Mouse (Mus musculus) urinary bladder, postnatal 10 days (tissue): ENCODE measurements around the gene Chmp6.

ENCODE experiments used
- DNase-seq: peaks from one replicate; pipeline ENCODE4 v3.0.0; 2022; ENCODE audit warnings: low spot score

The Chmp6 gene

DNA sequence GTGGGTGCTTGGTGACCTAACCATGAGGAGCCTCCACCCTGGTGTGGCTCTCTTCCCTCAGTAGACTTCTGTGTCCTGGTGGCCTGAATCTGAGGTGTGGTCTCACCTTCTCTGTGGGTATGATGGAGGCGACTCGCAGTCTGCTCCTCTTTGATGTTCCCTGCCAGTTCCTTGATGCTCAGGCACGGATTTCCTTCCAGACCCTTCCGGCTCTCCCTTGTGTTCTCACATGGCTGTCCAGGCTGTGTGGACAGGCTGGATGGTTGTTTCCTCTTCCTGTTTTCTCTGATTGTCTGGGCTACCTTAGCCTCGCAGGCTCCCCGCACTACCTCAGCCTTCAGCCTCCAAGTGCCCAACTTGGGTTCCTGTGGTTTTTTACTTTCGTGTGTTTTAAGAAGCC is 45.6 kb downstream of the Chmp6 start:
- DNase-seq = no peak

DNA sequence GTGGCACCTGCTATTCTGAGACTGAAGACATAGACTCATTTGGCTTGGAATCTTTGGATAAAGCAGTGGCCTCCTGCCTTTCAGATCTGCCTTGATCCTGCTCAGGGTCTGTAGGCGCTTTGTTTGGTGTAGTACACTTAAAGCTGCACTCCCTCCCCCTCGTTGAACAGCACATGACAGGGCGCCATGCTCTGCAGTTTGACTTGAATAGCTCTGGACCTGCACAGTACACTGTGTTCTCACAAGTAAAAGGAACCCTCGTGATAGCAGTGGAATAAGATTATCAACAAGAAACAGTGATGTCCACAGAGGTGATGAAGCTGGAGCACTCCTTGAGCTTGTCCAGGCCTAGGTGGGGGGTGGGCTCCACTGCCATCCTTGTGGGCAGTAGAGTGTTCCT is 46.5 kb downstream of the Chmp6 start:
- no peak for DNase-seq

DNA sequence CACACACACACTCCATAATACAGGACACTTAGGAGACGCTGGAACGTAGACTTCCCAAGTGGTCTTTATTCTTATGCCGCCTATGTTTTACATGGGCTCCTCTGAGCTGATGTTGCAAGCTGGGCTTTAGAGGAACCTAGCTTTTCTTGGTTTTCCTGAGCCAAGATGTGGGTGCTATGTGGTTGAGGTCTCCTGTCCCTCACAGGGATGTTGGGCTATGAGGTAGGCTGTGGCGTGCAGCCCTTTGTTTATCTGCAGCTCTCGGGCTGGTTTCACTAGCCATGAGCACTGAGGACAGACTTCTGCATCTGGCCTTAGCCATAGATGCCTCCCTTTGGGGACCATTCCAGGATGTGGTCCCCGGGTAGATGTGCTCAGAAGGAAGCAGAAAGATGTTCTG is 47.4 kb downstream of the Chmp6 start:
- no peak for DNase-seq

DNA sequence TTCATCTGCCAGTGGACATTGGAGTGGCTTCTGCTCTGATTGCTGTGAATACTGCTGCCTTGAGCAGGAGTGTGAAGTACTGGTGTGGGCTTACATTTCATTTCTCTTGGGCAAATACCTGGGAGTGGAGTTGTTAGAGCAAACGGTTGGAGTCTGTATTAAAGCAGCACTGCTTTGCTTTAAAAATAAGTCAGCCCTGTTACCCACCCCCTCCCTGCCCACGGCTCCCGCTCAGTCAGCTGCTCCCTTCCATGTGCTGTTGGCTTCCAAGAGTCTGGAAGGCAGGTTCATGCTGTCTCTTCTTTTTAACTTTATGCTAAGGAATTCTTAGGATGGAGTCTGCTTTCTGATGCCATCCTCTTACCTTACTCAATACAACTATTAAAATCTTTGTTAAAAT is 48.3 kb downstream of the Chmp6 start:
- no peak for DNase-seq

DNA sequence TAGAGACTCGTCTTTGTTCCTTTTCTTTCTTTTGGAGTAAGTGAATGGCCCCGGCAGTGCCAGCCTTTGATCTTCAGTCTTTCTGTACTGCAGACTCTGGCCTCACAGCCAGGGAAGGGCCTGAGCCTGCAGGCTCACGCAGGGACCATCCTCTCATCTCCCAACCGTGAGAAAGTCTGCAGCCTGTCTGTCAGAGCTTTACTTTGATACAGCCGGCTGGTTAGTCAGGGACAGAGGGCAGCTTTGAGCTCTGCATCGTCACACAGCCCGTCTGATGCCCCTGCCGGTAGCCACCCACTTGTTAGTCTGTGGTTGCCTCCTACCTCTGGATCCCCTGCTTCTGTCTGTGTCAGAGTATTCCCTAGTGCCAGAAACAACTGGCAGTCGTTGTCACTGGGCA is 51.8 kb downstream of the Chmp6 start:
- DNase-seq = no peak

DNA sequence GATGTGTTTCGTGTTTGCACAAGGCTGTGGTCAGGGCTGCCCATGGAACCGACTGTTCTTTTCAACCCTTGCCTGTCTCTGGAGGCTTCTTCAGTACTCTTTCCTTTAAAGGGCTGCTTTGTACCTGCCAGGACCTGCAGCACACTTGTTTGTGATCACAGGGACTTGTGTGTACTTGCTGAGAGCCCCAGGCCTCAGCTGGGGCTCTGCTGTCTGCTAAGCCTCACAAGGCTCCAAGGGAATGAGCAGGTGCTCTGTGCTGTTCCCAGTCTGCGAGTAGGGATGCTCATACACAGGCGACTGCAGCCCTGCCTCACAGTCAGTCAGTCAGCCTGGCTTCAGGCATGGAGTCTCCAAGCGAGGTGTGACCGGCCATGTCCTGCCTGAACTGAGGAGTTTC is 53.1 kb downstream of the Chmp6 start:
- DNase-seq = no peak

DNA sequence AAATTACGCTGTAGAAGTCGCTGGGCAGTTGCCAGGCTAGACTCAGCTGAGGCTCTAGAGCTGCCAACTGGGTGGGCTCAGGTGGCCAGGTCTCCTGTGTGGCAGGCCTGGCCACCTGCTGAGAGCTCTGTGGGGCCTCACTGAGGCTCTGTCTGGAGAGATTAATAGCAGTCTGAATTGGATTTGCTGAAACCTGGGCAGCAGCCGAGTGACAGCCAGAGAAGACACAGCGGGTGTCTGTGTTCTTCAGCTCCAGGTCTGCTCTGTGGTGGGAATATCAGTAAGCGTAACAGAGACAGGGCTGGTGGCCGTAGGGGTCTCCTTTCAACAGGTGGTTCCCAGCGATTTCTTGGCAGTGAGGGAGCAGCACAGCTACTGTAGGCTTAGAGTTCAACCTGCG is 54.2 kb downstream of the Chmp6 start:
- no peak for DNase-seq

DNA sequence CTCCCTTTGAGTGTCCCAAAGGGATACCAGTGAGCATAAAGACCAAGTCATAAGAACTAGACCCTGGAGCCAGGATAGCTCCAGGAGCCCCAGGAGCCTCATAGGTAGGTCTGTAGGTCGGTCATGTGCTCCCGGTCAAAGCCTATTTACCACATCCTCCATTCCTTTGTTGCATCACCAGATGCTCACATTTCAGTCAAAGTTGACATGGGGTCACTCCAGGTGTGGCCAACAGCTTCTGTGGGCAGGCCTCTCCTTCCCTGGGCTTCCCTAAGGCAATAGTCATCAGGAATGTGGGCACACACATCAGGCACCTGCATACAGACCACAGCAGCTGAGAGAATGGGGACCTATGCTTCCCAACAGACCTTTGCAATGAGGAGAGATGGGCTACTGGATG is 54.7 kb downstream of the Chmp6 start:
- DNase-seq = no peak
